Mouse (Mus musculus) embryonic facial prominence, embryonic 15.5 days (tissue): Measurements from ENCODE around the gene Klrb1f. TPM values are rescaled to one million over a fixed set of nuclear protein-coding genes. Genes with fewer than 3 reads are reported as not detected.
"Not testable (repeated sequence)": the region's sequence is repeated elsewhere in the genome, so short reads cannot be mapped to it uniquely, and the experiment has no call there.

Experiments used
- ATAC-seq: fragments of 200-750 bp; cut with Nextera tagmentation; 2 replicates; pipeline ENCODE4 v1.8.0; 2017; ENCODE audit warnings: low read depth, moderate TSS enrichment; ENCODE audit not compliant: insufficient number of reproducible peaks, low FRiP score, low TSS enrichment
- H3K27ac ChIP-seq: fragments of 300-500 bp; sonication (generic); replicated peaks from 2 replicates; pipeline ENCODE4 v1.5.1; 2015; ENCODE audit warnings: mild to moderate bottlenecking, inconsistent platforms
- H3K27me3 ChIP-seq: fragments of 300-500 bp; sonication (generic); 2 replicates; pipeline ENCODE4 v1.6.1; 2015; ENCODE audit warnings: inconsistent platforms
- H3K36me3 ChIP-seq: fragments of 300-500 bp; sonication (generic); 2 replicates; pipeline ENCODE4 v1.6.1; 2015; ENCODE audit warnings: mild to moderate bottlenecking, inconsistent platforms
- H3K4me1 ChIP-seq: fragments of 300-500 bp; sonication (generic); 2 replicates; pipeline ENCODE4 v1.6.1; 2015; ENCODE audit warnings: inconsistent platforms
- H3K4me2 ChIP-seq: fragments of 300-500 bp; sonication (generic); replicated peaks from 2 replicates; pipeline ENCODE4 v1.6.1; 2015; ENCODE audit warnings: mild to moderate bottlenecking, inconsistent platforms
- H3K4me3 ChIP-seq: fragments of 300-500 bp; sonication (generic); replicated peaks from 2 replicates; pipeline ENCODE4 v1.5.1; 2015; ENCODE audit warnings: mild to moderate bottlenecking, inconsistent platforms
- H3K9ac ChIP-seq: fragments of 300-500 bp; sonication (generic); 2 replicates; pipeline ENCODE4 v1.6.1; 2015; ENCODE audit warnings: inconsistent platforms
- H3K9me3 ChIP-seq: fragments of 300-500 bp; sonication (generic); replicated peaks from 2 replicates; pipeline ENCODE4 v1.6.1; 2016; ENCODE audit warnings: inconsistent platforms
- WGBS: fragments of 180-500 bp; shearing (Covaris S2); methylation state at CpG from one replicate; pipeline ENCODE4 v1.1.7; 2015; 5-methylcytosine and 5-hydroxymethylcytosine counted together
- polyA plus RNA-seq: library from polyadenylated mRNA; unstranded; fragments of >200 nt; fragmentation: Nextera tagmentation; extraction: Ambion mirVana; gene quantifications from 2 replicates; pipeline ENCODE4 v1.2.1, GENCODE M21; 2015

Klrb1f gene
- polyA plus RNA-seq, 1 experiment from 2014 or later, result 0.39 TPM

GRCm38 (mm10) chr6:129088596-129088995 is 42.9 kb downstream of the Klrb1f start:
- not testable (repeated sequence) for H3K4me3 ChIP-seq, H3K4me2 ChIP-seq, H3K36me3 ChIP-seq, H3K27ac ChIP-seq, H3K9ac ChIP-seq, H3K9me3 ChIP-seq, H3K27me3 ChIP-seq, H3K4me1 ChIP-seq, ATAC-seq
- WGBS, result 96% methylated on average over 8 of the region's 8 CpGs

GRCm38 (mm10) chr6:129095166-129095565 is 49.5 kb downstream of the Klrb1f start:
- Histone ChIP-seq H3K9me3 (no peaks in the 10 kb centered on the region), H3K36me3 (no peaks in the 10 kb centered on the region), H3K27me3 (no peaks in the 10 kb centered on the region), H3K4me1 (no peaks in the 10 kb centered on the region), H3K4me2 (no peak overlapping the region), H3K27ac (no peak overlapping the region), H3K9ac (no peak overlapping the region), H3K4me3 (no peak overlapping the region)
- peak; percentile 15; the same call in 1 of the 2 replicates for ATAC-seq

DNA sequence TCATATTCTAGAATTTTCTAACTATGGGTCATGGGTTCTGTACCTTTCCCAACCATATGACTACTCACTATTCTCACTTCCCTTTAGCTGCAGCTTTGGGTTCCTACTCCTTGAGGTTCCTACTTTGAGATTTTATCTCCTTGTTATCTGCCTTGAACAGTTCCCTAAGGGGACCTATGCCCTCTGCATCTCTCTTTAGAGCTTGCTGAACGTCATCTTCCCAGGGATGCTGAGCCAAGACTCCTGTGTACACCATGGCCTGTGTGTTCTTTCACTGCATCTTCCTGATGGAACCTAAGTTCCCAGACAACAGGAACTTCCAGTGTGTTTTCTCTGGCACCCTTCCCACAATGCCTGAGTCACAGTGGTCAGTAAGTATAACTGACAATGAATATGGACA is 52.2 kb downstream of the Klrb1f start:
- 46% methylated on average over 1 of the region's 1 CpGs for WGBS

GRCm38 (mm10) chr6:129100794-129101193 is 55.1 kb downstream of the Klrb1f start, which contains the start of gene Clec2e:
Clec2e (minus strand) TSS chr6:129100913.
- not testable (repeated sequence) for H3K36me3 ChIP-seq, H3K9me3 ChIP-seq, H3K4me1 ChIP-seq, H3K27ac ChIP-seq, H3K4me3 ChIP-seq, H3K27me3 ChIP-seq, H3K4me2 ChIP-seq, ATAC-seq, H3K9ac ChIP-seq
- 88% methylated on average over 1 of the region's 1 CpGs for WGBS

More for the DNA sequence above, 52.2 kb downstream of the Klrb1f start:
- no peak overlapping the region for H3K9ac ChIP-seq
- H3K4me3 ChIP-seq, result no peak overlapping the region
- no peaks in the 10 kb centered on the region for H3K36me3 ChIP-seq
- no peaks in the 10 kb centered on the region for H3K9me3 ChIP-seq
- no peaks in the 10 kb centered on the region for H3K27me3 ChIP-seq
- no peak overlapping the region for H3K27ac ChIP-seq
- ATAC-seq, result no peak
- no peaks in the 10 kb centered on the region for H3K4me1 ChIP-seq
- no peak overlapping the region for H3K4me2 ChIP-seq

DNA sequence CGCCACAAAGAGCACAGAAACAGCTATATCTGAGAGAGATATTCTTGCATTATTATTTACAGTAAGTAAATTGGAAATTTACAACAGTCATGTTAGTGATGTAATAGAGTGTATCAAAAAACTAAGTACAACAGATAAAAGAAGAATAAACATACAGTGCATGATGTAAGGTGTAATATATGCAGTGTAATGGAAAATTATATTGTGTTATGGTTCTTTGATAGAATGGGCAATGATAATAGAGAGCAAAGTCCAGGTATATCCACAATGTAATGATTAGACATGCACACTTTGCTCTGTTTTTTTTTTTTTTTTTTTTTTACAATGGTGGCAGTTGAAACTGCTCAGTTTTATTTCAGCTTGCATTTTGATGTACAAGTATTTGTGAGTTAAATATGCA is 55.9 kb downstream of the Klrb1f start:
- H3K27ac ChIP-seq, result no peak overlapping the region
- 70% methylated on average over 1 of the region's 1 CpGs for WGBS
- no peaks in the 10 kb centered on the region for H3K9me3 ChIP-seq
- no peaks in the 10 kb centered on the region for H3K4me1 ChIP-seq
- no peaks in the 10 kb centered on the region for H3K27me3 ChIP-seq
- no peak overlapping the region for H3K4me2 ChIP-seq
- ATAC-seq, result no peak
- H3K9ac ChIP-seq, result no peak overlapping the region
- H3K36me3 ChIP-seq, result no peaks in the 10 kb centered on the region
- H3K4me3 ChIP-seq, result no peak overlapping the region

- Histone ChIP-seq H3K4me3 (no peak overlapping the region), H3K9me3 (no peaks in the 10 kb centered on the region), H3K27me3 (no peaks in the 10 kb centered on the region), H3K27ac (no peak overlapping the region), H3K36me3 (no peaks in the 10 kb centered on the region), H3K4me1 (no peaks in the 10 kb centered on the region), H3K9ac (no peak overlapping the region), H3K4me2 (no peak overlapping the region)
- no peak for ATAC-seq
- 78% methylated on average over 4 of the region's 4 CpGs for WGBS
Observed at GRCm38 (mm10) chr6:129102858-129103555, 57.3 kb downstream of the Klrb1f start.

Other genes with a start within 250 kb of the Klrb1f start
- not detected in 2 replicates for gene Gm44511, start 219.6 kb upstream of the Klrb1f start, polyA plus RNA-seq
- 0.34 TPM in 1 of 2 replicates, not detected in the other for gene Klrb1b, start 219.6 kb upstream of the Klrb1f start, polyA plus RNA-seq
- gene Clec2i, start 158.3 kb upstream of the Klrb1f start, polyA plus RNA-seq, result 0.12 and 0.36 TPM in 2 replicates
- 0.38 and 0.49 TPM in 2 replicates for gene BC035044, start 154.8 kb upstream of the Klrb1f start, polyA plus RNA-seq
- 3.7 and 5.6 TPM in 2 replicates for gene Clec2g, start 111.5 kb upstream of the Klrb1f start, polyA plus RNA-seq
- gene Clec2e, start 55.0 kb downstream of the Klrb1f start, polyA plus RNA-seq, result not detected in 2 replicates
- 0.46 and 0.80 TPM in 2 replicates for gene Clec2d, start 134.7 kb downstream of the Klrb1f start, polyA plus RNA-seq
- gene Cd69, start 229.5 kb downstream of the Klrb1f start, polyA plus RNA-seq, result 0.25 and 0.41 TPM in 2 replicates